Mouse (Mus musculus) C2C12 (cell line): ENCODE data around the gene Rhebl1. TPM values are rescaled to one million over a fixed set of nuclear protein-coding genes. Genes with fewer than 3 reads are reported as not detected.

Experiments
- H3K27me3 ChIP-seq: one replicate; pipeline ENCODE4 v1.6.1; 2011; ENCODE audit not compliant: control insufficient read depth, insufficient read depth, insufficient read length
- H3K36me3 ChIP-seq: one replicate; pipeline ENCODE4 v1.6.1; 2011; ENCODE audit not compliant: control insufficient read depth, insufficient read depth
- H3K4me3 ChIP-seq: one replicate; pipeline ENCODE4 v1.5.1; 2011; ENCODE audit warnings: mild to moderate bottlenecking, control low read depth; ENCODE audit not compliant: poor library complexity, insufficient read depth, severe bottlenecking
- H3K79me2 ChIP-seq: one replicate; pipeline ENCODE4 v1.6.1; 2011; ENCODE audit not compliant: control insufficient read depth, insufficient read depth
- H3K79me3 ChIP-seq: one replicate; pipeline ENCODE4 v1.6.1; 2011; ENCODE audit warnings: low read depth, control low read depth
- H3ac ChIP-seq: one replicate; pipeline ENCODE3; 2011; ENCODE audit warnings: low read depth; ENCODE audit not compliant: control insufficient read depth, insufficient read length
- CEBPB ChIP-seq: IDR thresholded peaks from one replicate; pipeline ENCODE4 v1.6.1; 2011; ENCODE audit warnings: low read depth, mild to moderate bottlenecking, control low read depth, moderate library complexity
- CTCF ChIP-seq: IDR thresholded peaks from one replicate; pipeline ENCODE4 v1.5.1; 2011; ENCODE audit not compliant: control insufficient read depth, insufficient read depth, insufficient read length
- FOSL1 ChIP-seq: IDR thresholded peaks from one replicate; pipeline ENCODE4 v1.8.0; 2011; ENCODE audit warnings: mild to moderate bottlenecking, low read length; ENCODE audit not compliant: poor library complexity, insufficient read depth, severe bottlenecking
- MAX ChIP-seq: IDR thresholded peaks from one replicate; pipeline ENCODE4 v1.6.1; 2011; ENCODE audit warnings: mild to moderate bottlenecking, control low read depth
- MYOD1 ChIP-seq: IDR thresholded peaks from one replicate; pipeline ENCODE4 v1.6.1; 2011; ENCODE audit warnings: low read depth; ENCODE audit not compliant: control insufficient read depth, insufficient read length
- MYOG ChIP-seq: IDR thresholded peaks from one replicate; pipeline ENCODE4 v1.6.1; 2011; ENCODE audit not compliant: control insufficient read depth, insufficient read length; ENCODE audit errors: extremely low read depth
- USF1 ChIP-seq: IDR thresholded peaks from one replicate; pipeline ENCODE4 v1.6.1; 2011; ENCODE audit warnings: low read depth, mild to moderate bottlenecking, control low read depth, moderate library complexity
- polyA plus RNA-seq: library from polyadenylated mRNA; unstranded; fragments of >200 nt; fragmentation: generic; extraction: Trizol; gene quantifications from one replicate; pipeline ENCODE4 v1.2.1, GENCODE M21; 2012; ENCODE audit warnings: missing spikeins

Gene Rhebl1
- polyA plus RNA-seq, 1 experiment = 9.7 TPM

GRCm38 (mm10) chr15:98881656-98882008, 12.7 kb downstream of the Rhebl1 start:
- Histone ChIP-seq H3K36me3 (peaks cover 19% of the 10 kb centered on the region), H3ac (peak overlapping the region; percentile 58), H3K79me3 (peaks cover 5% of the 10 kb centered on the region), H3K27me3 (no peaks in the 10 kb centered on the region), H3K4me3 (peak overlapping the region; percentile 15), H3K79me2 (peaks cover 20% of the 10 kb centered on the region)
- TF ChIP-seq CEBPB (no peak), MYOD1 (no peak)

- peak; percentile 88 for TF ChIP-seq USF1
- TF ChIP-seq MAX = peak; percentile 88
- TF ChIP-seq CEBPB = no peak
- TF ChIP-seq MYOG = no peak
- TF ChIP-seq MYOD1 = no peak
- TF ChIP-seq CTCF = peak; percentile 44
- no peak for TF ChIP-seq FOSL1
- peak overlapping the region; percentile 77 for H3K4me3 ChIP-seq
- peaks cover 23% of the 10 kb centered on the region for H3K36me3 ChIP-seq
- peaks cover 20% of the 10 kb centered on the region for H3K79me2 ChIP-seq
- no peaks in the 10 kb centered on the region for H3K27me3 ChIP-seq
- H3K79me3 ChIP-seq = peaks cover 5% of the 10 kb centered on the region
- H3ac ChIP-seq = peak overlapping the region; percentile 70
Observed at GRCm38 (mm10) chr15:98880978-98881655, 13.2 kb downstream of the Rhebl1 start.

- TF ChIP-seq CTCF (peak; percentile 77), MYOD1 (no peak)
- H3ac ChIP-seq = no peak overlapping the region
- no peak overlapping the region for H3K4me3 ChIP-seq
- H3K27me3 ChIP-seq = no peaks in the 10 kb centered on the region
- H3K79me3 ChIP-seq = peaks cover 5% of the 10 kb centered on the region
- peaks cover 25% of the 10 kb centered on the region for H3K79me2 ChIP-seq
- H3K36me3 ChIP-seq = peaks cover 23% of the 10 kb centered on the region
Observed at GRCm38 (mm10) chr15:98877331-98877730, 17.0 kb downstream of the Rhebl1 start.

GRCm38 (mm10) chr15:98871916-98872888, 22.1 kb downstream of the Rhebl1 start:
- no peak for TF ChIP-seq CEBPB
- TF ChIP-seq USF1 = peak; percentile 29
- no peak for TF ChIP-seq CTCF
- no peak for TF ChIP-seq MYOG
- peak; percentile 98 for TF ChIP-seq MAX
- no peak for TF ChIP-seq MYOD1
- TF ChIP-seq FOSL1 = peak; percentile 27
- H3K36me3 ChIP-seq = peaks cover 15% of the 10 kb centered on the region
- peaks cover 55% of the 10 kb centered on the region for H3K79me2 ChIP-seq
- peak overlapping the region; percentile 99 for H3K4me3 ChIP-seq
- no peaks in the 10 kb centered on the region for H3K27me3 ChIP-seq
- H3K79me3 ChIP-seq = peaks cover 45% of the 10 kb centered on the region
- peak overlapping the region; percentile 88 for H3ac ChIP-seq

GRCm38 (mm10) chr15:98871070-98871915, 23.0 kb downstream of the Rhebl1 start, which contains the start of gene Kmt2d:
Gene Kmt2d, minus strand, starts transcription at chr15:98871204.
- Histone ChIP-seq H3K79me3 (peaks cover 54% of the 10 kb centered on the region), H3K4me3 (peak within 1 kb of the TSS; percentile 99), H3K27me3 (no peaks in the 10 kb centered on the region), H3K79me2 (peaks cover 64% of the 10 kb centered on the region), H3K36me3 (peaks cover 20% of the 10 kb centered on the region), H3ac (peak within 1 kb of the TSS; percentile 88)
- no peak for TF ChIP-seq FOSL1
- TF ChIP-seq MAX = no peak
- no peak for TF ChIP-seq USF1
- TF ChIP-seq MYOG = no peak
- TF ChIP-seq MYOD1 = no peak
- no peak for TF ChIP-seq CEBPB
- TF ChIP-seq CTCF = no peak
